Mouse (Mus musculus): ENCODE data around the gene Rnf41.
A peak's percentile ranks its signal among the peaks of the same experiment; 100 is the strongest.

Gene Rnf41

GRCm38 (mm10) chr10:128433417-128433816 is 22.0 kb downstream of the Rnf41 start:
- no peak for DNase-seq

GRCm38 (mm10) chr10:128434681-128435080 is 23.2 kb downstream of the Rnf41 start:
- DNase-seq, result no peak

GRCm38 (mm10) chr10:128435186-128435823 is 23.8 kb downstream of the Rnf41 start:
- DNase-seq, result peak; percentile 73

- no peak for DNase-seq
Observed at GRCm38 (mm10) chr10:128435873-128436272, 24.4 kb downstream of the Rnf41 start.

- no peak for DNase-seq
Observed at GRCm38 (mm10) chr10:128436376-128436775, 24.9 kb downstream of the Rnf41 start.

GRCm38 (mm10) chr10:128438675-128439279 is 27.3 kb downstream of the Rnf41 start:
- peak; percentile 69 for DNase-seq

GRCm38 (mm10) chr10:128440407-128440806 is 28.9 kb downstream of the Rnf41 start:
- DNase-seq, result peak; percentile 40

- DNase-seq, result no peak
Observed at GRCm38 (mm10) chr10:128441324-128442119, 30.1 kb downstream of the Rnf41 start.

- DNase-seq, result no peak
Observed at GRCm38 (mm10) chr10:128442718-128443117, 31.3 kb downstream of the Rnf41 start.

GRCm38 (mm10) chr10:128444354-128444753 is 32.9 kb downstream of the Rnf41 start:
- no peak for DNase-seq

GRCm38 (mm10) chr10:128445407-128445806 is 34.0 kb downstream of the Rnf41 start:
- peak; percentile 30 for DNase-seq

GRCm38 (mm10) chr10:128451014-128451413 is 39.6 kb downstream of the Rnf41 start:
- no peak for DNase-seq

- no peak for DNase-seq
Observed at GRCm38 (mm10) chr10:128454471-128454870, 43.0 kb downstream of the Rnf41 start.

GRCm38 (mm10) chr10:128455280-128455679 is 43.8 kb downstream of the Rnf41 start:
- peak; percentile 89 for DNase-seq

GRCm38 (mm10) chr10:128457676-128458075 is 46.2 kb downstream of the Rnf41 start:
- DNase-seq, result no peak

GRCm38 (mm10) chr10:128458348-128458718 is 46.9 kb downstream of the Rnf41 start:
- peak; percentile 93 for DNase-seq

- peak; percentile 83 for DNase-seq
Observed at GRCm38 (mm10) chr10:128458719-128459408, 47.4 kb downstream of the Rnf41 start, which contains the start of gene Smarcc2. Gene Smarcc2, plus strand, starts transcription at chr10:128459248.

- peak; percentile 34 for DNase-seq
Observed at GRCm38 (mm10) chr10:128459409-128460269, 48.2 kb downstream of the Rnf41 start.

- no peak for DNase-seq
Observed at GRCm38 (mm10) chr10:128460270-128460630, 48.8 kb downstream of the Rnf41 start.

- DNase-seq, result no peak
Observed at GRCm38 (mm10) chr10:128474366-128474765, 62.9 kb downstream of the Rnf41 start.

GRCm38 (mm10) chr10:128486370-128486769 is 74.9 kb downstream of the Rnf41 start:
- no peak for DNase-seq

All from lung, postnatal 36 days (tissue).